Mouse (Mus musculus) midbrain, postnatal 0 days (tissue): Measurements from ENCODE around the gene Cr1l. TPM values are rescaled to one million over a fixed set of nuclear protein-coding genes. Genes with fewer than 3 reads are reported as not detected.

Experiments
- ATAC-seq: fragments of 200-750 bp; cut with Nextera tagmentation; 2 replicates; pipeline ENCODE4 v1.8.0; 2017; ENCODE audit warnings: moderate number of reproducible peaks, mild to moderate bottlenecking, moderate TSS enrichment, moderate library complexity; ENCODE audit not compliant: low FRiP score
- DNase-seq: peaks from one replicate; pipeline ENCODE4 v3.0.0-alpha.2; 2015; ENCODE audit warnings: low spot score
- H3K27ac ChIP-seq: fragments of 300-500 bp; sonication (generic); 2 replicates; pipeline ENCODE4 v1.5.1; 2014; ENCODE audit warnings: low read depth, mild to moderate bottlenecking, low read length, mixed read lengths
- H3K27me3 ChIP-seq: fragments of 300-500 bp; sonication (generic); 2 replicates; pipeline ENCODE4 v1.6.1; 2014; ENCODE audit warnings: low read length, control low read depth, mixed read lengths; ENCODE audit not compliant: insufficient read depth
- H3K36me3 ChIP-seq: fragments of 300-500 bp; sonication (generic); 2 replicates; pipeline ENCODE4 v1.6.1; 2014; ENCODE audit warnings: low read length, control low read depth, mixed read lengths; ENCODE audit not compliant: insufficient read depth
- H3K4me1 ChIP-seq: fragments of 300-500 bp; sonication (generic); 2 replicates; pipeline ENCODE4 v1.6.1; 2014; ENCODE audit warnings: mild to moderate bottlenecking, control low read depth, antibody characterized with exemption, low read length, mixed read lengths; ENCODE audit not compliant: insufficient read depth
- H3K4me2 ChIP-seq: fragments of 300-500 bp; sonication (generic); 2 replicates; pipeline ENCODE4 v1.6.1; 2014; ENCODE audit warnings: low read depth, mild to moderate bottlenecking, low read length, mixed read lengths; ENCODE audit not compliant: poor library complexity, severe bottlenecking
- H3K4me3 ChIP-seq: fragments of 300-500 bp; sonication (generic); 2 replicates; pipeline ENCODE4 v1.5.1; 2014; ENCODE audit warnings: low read depth, mild to moderate bottlenecking, low read length, moderate library complexity
- H3K9ac ChIP-seq: fragments of 300-500 bp; sonication (generic); replicated peaks from 2 replicates; pipeline ENCODE4 v1.6.1; 2014; ENCODE audit warnings: mild to moderate bottlenecking, low read length, moderate library complexity, mixed read lengths; ENCODE audit not compliant: poor library complexity, severe bottlenecking
- H3K9me3 ChIP-seq: fragments of 300-500 bp; sonication (generic); 2 replicates; pipeline ENCODE4 v1.6.1; 2016; ENCODE audit warnings: low read length, control low read depth
- CTCF ChIP-seq: IDR thresholded peaks from 2 replicates; pipeline ENCODE4 v1.5.1; 2016; ENCODE audit warnings: antibody characterized with exemption, mild to moderate bottlenecking
- WGBS: fragments of 180-500 bp; shearing (Covaris S2); extraction: QIAGEN DNeasy Blood & Tissue Kit; methylation state at CpG from one replicate; pipeline ENCODE4 v1.1.7; 2014; 5-methylcytosine and 5-hydroxymethylcytosine counted together
- polyA plus RNA-seq: library from polyadenylated mRNA; unstranded; fragments of >200 nt; fragmentation: Nextera tagmentation; extraction: Ambion mirVana; gene quantifications from 2 replicates; pipeline ENCODE4 v1.2.1, GENCODE M21; 2015
- total RNA-seq: library from RNA; depleted of rRNA; stranded (reverse); fragments of >200 nt; gene quantifications from 2 replicates; pipeline ENCODE4 v1.2.3, GENCODE M21; 2014; rRNA removed

The Cr1l gene
- total RNA-seq: 59.7 and 60.3 TPM in 2 replicates
- 39.3 and 41.1 TPM in 2 replicates for polyA plus RNA-seq

DNA sequence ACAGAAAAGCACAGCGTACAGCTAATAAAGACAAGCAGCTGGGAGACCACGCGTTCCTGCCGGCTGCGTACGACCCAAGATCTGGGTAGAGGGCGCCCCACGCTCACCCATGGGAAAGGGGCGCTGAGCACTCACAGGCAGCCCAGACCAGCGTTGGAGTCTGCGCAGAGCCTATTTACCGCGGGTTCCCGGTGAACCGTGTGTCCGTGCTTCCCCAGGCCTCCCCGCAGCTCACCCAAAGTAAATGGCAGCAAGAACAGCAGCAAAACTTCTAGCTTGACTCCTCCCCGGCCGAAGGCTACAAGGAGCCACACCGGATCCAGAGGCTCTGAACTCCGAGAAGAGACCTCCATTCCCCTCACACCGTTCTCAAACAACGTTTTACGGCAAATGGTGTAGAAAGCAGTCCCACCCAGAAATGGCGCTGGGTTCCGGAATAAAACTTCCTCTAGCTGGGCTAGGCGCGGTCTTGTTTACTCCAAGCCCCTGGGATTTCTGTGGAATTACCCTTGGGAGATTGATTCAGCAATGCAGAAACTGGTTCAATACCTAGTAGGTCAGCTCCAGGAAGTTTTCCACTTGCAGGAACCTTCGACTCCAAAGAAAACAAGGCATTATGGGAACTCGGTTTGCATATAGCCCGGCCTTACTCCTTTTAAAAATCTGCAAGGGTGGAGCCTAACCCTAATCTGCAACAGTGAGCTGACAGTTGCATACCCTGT lies at the start of gene Cr1l:
Gene Cr1l (minus strand): TSS at position 634 of the 722 bp plus-strand sequence.
- peak; percentile 93 for DNase-seq
- no peaks in the 10 kb centered on the region for H3K27me3 ChIP-seq
- peak within 1 kb of the TSS; percentile 59 for H3K4me3 ChIP-seq
- peak within 1 kb of the TSS; percentile 47 for H3K4me2 ChIP-seq
- under 1% methylated on average over 31 of the region's 31 CpGs for WGBS
- ATAC-seq: peak; percentile 99
- H3K9me3 ChIP-seq: no peaks in the 10 kb centered on the region
- H3K9ac ChIP-seq: peak within 1 kb of the TSS; percentile 86
- TF ChIP-seq CTCF: peak; percentile 81
- no peaks in the 10 kb centered on the region for H3K36me3 ChIP-seq
- 0 out of 2 replicates have a peak, but pooled peaks cover 2% of the 10 kb centered on the region for H3K4me1 ChIP-seq
- H3K27ac ChIP-seq: peak within 1 kb of the TSS; percentile 96

DNA sequence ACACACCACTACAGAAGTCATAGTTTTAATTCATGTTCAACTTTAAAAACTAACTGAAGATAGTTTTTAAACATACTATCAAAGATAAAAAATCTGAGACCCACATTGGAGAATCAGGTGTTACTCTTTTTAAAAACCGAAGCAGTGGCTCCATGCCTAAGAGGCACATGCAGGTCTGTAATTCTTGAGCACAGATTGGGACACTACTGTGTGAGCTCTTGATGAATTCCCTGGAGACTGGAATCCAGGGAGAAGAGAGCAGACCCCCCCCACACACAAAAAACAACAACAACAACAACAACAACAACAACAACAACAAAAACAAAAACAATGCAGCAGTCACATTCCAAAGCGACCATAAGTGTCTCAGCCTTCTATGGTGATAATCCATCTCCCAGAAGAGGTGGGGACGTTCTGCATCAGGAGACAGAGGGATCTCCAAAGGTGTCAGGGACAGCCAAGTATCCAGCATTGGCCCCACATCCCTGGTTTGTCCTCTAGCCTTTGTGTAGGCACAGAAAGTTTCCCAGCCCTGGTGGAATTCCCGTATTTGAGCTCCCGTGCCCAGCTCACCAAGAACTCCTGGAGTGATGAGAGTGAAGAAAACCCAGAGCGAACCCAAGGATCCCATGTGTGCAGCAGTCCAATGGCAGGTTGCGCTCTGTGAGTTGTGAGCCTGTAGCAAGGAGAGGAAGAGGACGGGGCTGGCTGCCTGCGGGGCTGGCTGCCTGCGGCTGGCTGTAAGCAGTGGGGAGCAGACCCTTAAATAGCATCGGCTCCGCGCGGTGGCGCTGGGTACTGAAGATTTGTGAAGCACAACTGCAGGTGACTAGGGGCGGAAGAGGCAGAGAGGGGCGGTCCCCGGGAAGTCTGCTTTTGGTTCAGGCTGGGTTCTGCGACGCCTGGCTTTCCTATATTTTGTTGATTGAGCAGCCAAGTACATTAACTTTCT lies 44.9 kb upstream of the Cr1l start, which contains the start of gene Cr2:
Gene Cr2 (minus strand): TSS at position 737 of the 952 bp plus-strand sequence.
- no peaks in the 10 kb centered on the region for H3K4me1 ChIP-seq
- 10% methylated on average over 20 of the region's 20 CpGs for whole genome bisulfite sequencing
- DNase-seq (peak; percentile 79), ATAC-seq (peak; percentile 94)
- H3K36me3 ChIP-seq: no peaks in the 10 kb centered on the region
- H3K9ac ChIP-seq: peak within 1 kb of the TSS; percentile 20
- H3K27me3 ChIP-seq: no peaks in the 10 kb centered on the region
- peak within 1 kb of the TSS; percentile 70 for H3K4me2 ChIP-seq
- no peak within 1 kb of the TSS for H3K27ac ChIP-seq
- H3K9me3 ChIP-seq: no peaks in the 10 kb centered on the region
- TF ChIP-seq CTCF: peak; percentile 63
- peak within 1 kb of the TSS; percentile 34 for H3K4me3 ChIP-seq

DNA sequence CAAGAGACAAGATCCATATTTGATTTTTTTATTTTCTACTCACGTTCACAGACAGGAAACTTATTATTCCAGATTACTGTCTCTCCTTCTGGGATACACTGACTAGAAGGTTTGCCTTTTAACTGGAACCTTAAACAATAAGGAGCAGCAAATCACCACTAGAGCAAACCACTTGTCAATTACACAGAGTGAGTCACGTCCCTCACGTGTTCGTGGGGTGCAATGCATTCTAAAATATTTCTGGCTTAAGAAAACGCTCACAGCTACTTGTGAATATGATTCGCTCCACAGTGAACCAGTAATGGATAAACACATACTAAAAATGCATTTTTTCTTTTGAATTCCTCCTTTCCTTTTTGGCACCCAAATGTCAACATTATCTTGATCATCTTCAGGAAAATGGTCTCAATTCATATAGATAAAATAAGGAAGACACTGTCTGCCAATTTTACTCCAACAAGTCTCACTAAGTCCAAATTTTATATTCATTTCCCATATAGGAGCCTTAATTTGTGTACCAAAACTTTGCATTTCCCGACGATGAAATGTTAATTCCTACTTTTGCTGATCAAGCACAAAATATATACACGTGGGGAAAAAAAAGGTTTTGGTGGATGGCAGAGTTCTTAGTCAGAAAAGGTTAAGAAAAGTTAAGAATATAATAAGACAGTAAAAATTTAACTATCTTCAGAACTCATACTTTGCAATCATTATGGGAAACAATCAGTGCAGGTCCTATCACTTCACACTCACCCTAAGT lies 33.8 kb upstream of the Cr1l start:
- Histone ChIP-seq H3K4me3 (no peak overlapping the region), H3K4me2 (no peak overlapping the region), H3K9me3 (no peaks in the 10 kb centered on the region), H3K27me3 (no peaks in the 10 kb centered on the region), H3K9ac (no peak overlapping the region), H3K36me3 (no peaks in the 10 kb centered on the region), H3K27ac (no peak overlapping the region), H3K4me1 (no peaks in the 10 kb centered on the region)
- ATAC-seq (no peak), DNase-seq (no peak)
- no peak for TF ChIP-seq CTCF
- 87% methylated on average over 9 of the region's 9 CpGs for WGBS

DNA sequence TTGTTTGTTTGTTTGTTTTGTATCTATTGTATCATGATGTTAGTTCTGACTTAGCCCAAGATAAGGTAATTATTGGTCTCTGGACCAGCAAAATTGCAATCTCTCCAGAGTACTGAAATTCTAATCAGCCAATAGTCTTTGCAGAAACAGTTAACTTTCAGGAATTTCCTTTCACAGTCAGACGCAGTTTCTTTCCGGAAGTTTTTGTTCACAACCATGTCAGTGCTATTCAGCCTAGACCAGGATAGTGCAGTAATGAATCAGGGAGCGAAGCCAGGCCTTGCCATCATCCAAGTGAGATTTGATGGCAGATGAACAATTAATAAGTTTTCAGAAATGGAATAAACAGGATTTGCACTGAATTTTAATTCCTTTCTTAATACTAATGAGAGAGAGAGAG lies 684 bp upstream of the Cr1l start:
- 0 out of 2 replicates have a peak, but pooled peaks cover 2% of the 10 kb centered on the region for H3K4me1 ChIP-seq
- H3K36me3 ChIP-seq: no peaks in the 10 kb centered on the region
- no peak overlapping the region for H3K9ac ChIP-seq
- WGBS: 44% methylated on average over 3 of the region's 3 CpGs
- no peaks in the 10 kb centered on the region for H3K9me3 ChIP-seq
- H3K4me3 ChIP-seq: peak overlapping the region; percentile 59; the same call in 1 of the 2 replicates
- H3K4me2 ChIP-seq: peak overlapping the region; percentile 47
- no peak for TF ChIP-seq CTCF
- H3K27ac ChIP-seq: peak overlapping the region; percentile 96; the same call in 1 of the 2 replicates
- ATAC-seq (no peak), DNase-seq (peak; percentile 1)
- no peaks in the 10 kb centered on the region for H3K27me3 ChIP-seq

DNA sequence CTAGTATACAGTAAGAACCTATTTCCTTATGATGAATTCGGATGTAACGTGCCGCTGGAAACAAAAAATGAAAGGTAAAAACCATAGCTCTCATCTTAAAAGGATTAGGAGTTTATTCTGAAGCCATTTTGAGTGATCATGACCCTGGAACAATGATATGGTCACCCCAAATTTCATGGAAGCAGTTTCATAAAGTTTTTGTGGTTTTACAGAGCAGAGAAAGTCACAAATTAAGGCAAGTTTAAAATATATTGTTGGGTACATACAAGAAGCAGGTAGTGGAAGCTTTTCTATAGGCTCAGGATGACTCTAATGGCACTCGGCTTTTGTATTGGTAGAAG lies 259 bp upstream of the Cr1l start:
- no peak for TF ChIP-seq CTCF
- 24% methylated on average over 4 of the region's 4 CpGs for WGBS
- Histone ChIP-seq H3K4me2 (peak overlapping the region; percentile 47), H3K4me1 (0 out of 2 replicates have a peak, but pooled peaks cover 2% of the 10 kb centered on the region), H3K9me3 (no peaks in the 10 kb centered on the region), H3K4me3 (peak overlapping the region; percentile 59), H3K27ac (peak overlapping the region; percentile 96), H3K36me3 (no peaks in the 10 kb centered on the region), H3K27me3 (no peaks in the 10 kb centered on the region), H3K9ac (peak overlapping the region; percentile 86)
- DNase-seq (peak; percentile 1), ATAC-seq (0 out of 2 replicates have a peak, but pooled peaks have one; percentile 4)
